Mouse (Mus musculus): ENCODE measurements around the gene Zfp36. TPM values are rescaled to one million over a fixed set of nuclear protein-coding genes. Genes with fewer than 3 reads are reported as not detected.

The Zfp36 gene
- polyA plus RNA-seq, 1 experiment, result 225 TPM

DNA sequence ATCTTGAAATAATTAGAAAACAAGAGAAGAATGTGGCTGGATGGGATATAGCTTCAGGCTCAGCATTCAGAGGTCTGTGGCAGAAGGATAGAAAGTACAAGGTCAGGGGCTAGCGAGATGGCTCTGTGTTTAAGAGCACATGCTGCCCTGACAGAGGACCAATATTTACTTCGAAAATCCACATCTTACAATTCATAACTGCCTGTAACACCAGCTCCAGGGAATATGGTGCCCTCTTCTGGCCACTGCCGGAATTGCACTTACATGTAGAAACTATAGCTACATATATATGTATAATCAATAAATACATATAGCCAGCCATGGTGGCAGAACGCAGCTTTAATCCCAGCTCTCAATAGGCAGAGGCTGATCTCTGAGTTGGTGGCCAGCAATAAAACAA, 35.4 kb downstream of the Zfp36 start:
- H3K27me3 ChIP-seq (replicated peaks), result no peaks in the 10 kb centered on the region
- peak overlapping the region; percentile 38 for H3K4me3 ChIP-seq (replicated peaks)
- H3K9me3 ChIP-seq, result no peaks in the 10 kb centered on the region
- H3K4me1 ChIP-seq, result peaks cover 61% of the 10 kb centered on the region
- TF ChIP-seq FLI1 (IDR thresholded peaks at IDR 0.05; ENCODE audit: low read length) (no peak), GATA1 (IDR thresholded peaks at IDR 0.05; ENCODE audit: borderline replicate concordance, low read length) (no peak)
- H3K36me3 ChIP-seq (replicated peaks; ENCODE audit: low read length), result no peaks in the 10 kb centered on the region

- H3K4me1 ChIP-seq, result peaks cover 61% of the 10 kb centered on the region
- TF ChIP-seq FLI1 (IDR thresholded peaks at IDR 0.05; ENCODE audit: low read length) (no peak), GATA1 (IDR thresholded peaks at IDR 0.05; ENCODE audit: borderline replicate concordance, low read length) (no peak)
- H3K36me3 ChIP-seq (replicated peaks; ENCODE audit: low read length), result peaks cover 3% of the 10 kb centered on the region
- H3K27me3 ChIP-seq (replicated peaks), result no peaks in the 10 kb centered on the region
- no peaks in the 10 kb centered on the region for H3K9me3 ChIP-seq
- no peak overlapping the region for H3K4me3 ChIP-seq (replicated peaks)
These were observed 38.7 kb downstream of the Zfp36 start for GRCm38 (mm10) chr7:28341381-28341780.

DNA sequence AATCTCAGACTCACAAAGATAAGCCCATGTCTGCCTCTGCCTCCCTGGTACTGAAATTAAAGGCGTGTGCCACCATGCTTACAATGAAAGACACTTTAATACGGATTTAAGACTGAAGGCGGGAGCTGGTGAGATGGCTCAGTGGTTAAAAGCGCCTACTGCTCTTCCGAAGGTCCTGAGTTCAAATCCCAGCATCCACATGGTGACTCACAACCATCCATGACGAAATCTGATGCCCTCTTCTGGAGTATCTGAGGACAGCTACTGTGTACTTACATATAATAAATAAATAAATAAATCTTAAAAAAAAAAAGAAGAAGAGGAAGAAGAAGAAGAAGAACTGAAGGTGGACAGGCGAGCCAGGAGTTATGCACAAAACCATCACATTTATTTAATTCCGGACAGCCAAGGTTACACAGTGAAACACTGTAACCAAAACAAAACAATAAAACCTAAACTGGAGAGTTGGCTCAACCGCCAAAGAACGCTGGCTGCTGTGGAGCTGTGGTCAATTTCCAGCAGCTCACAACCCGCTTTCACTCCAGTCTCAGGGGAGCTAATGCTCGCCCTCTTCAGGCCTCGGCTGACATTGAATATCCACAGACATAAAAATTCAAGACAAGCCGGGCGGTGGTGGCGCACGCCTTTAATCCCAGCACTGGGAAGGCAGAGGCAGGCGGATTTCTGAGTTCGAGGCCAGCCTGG, 40.7 kb downstream of the Zfp36 start:
- Histone ChIP-seq H3K9me3 (no peaks in the 10 kb centered on the region), H3K27me3 (replicated peaks) (no peaks in the 10 kb centered on the region), H3K4me1 (peaks cover 75% of the 10 kb centered on the region), H3K36me3 (replicated peaks; ENCODE audit: low read length) (peaks cover 19% of the 10 kb centered on the region), H3K4me3 (replicated peaks) (peak overlapping the region; percentile 99)
- no peak for TF ChIP-seq GATA1 (IDR thresholded peaks at IDR 0.05; ENCODE audit: borderline replicate concordance, low read length)
- no peak for TF ChIP-seq FLI1 (IDR thresholded peaks at IDR 0.05; ENCODE audit: low read length)

GRCm38 (mm10) chr7:28338108-28338998, 41.7 kb downstream of the Zfp36 start, which contains the start of gene Supt5:
Gene Supt5, minus strand, starts transcription at chr7:28338746.
- TF ChIP-seq GATA1 (IDR thresholded peaks at IDR 0.05; ENCODE audit: borderline replicate concordance, low read length), result no peak
- TF ChIP-seq FLI1 (IDR thresholded peaks at IDR 0.05; ENCODE audit: low read length), result no peak
- H3K27me3 ChIP-seq (replicated peaks), result no peaks in the 10 kb centered on the region
- peaks cover 70% of the 10 kb centered on the region for H3K4me1 ChIP-seq
- H3K36me3 ChIP-seq (replicated peaks; ENCODE audit: low read length), result peaks cover 25% of the 10 kb centered on the region
- peak within 1 kb of the TSS; percentile 99 for H3K4me3 ChIP-seq (replicated peaks)
- no peaks in the 10 kb centered on the region for H3K9me3 ChIP-seq

GRCm38 (mm10) chr7:28335471-28335870, 44.6 kb downstream of the Zfp36 start:
- H3K36me3 ChIP-seq (replicated peaks; ENCODE audit: low read length), result peaks cover 48% of the 10 kb centered on the region
- TF ChIP-seq GATA1 (IDR thresholded peaks at IDR 0.05; ENCODE audit: borderline replicate concordance, low read length) (no peak), FLI1 (IDR thresholded peaks at IDR 0.05; ENCODE audit: low read length) (no peak)
- peaks cover 46% of the 10 kb centered on the region for H3K4me1 ChIP-seq
- H3K4me3 ChIP-seq (replicated peaks), result peak overlapping the region; percentile 19
- H3K9me3 ChIP-seq, result no peaks in the 10 kb centered on the region
- H3K27me3 ChIP-seq (replicated peaks), result no peaks in the 10 kb centered on the region

GRCm38 (mm10) chr7:28334534-28334933, 45.5 kb downstream of the Zfp36 start:
- H3K27me3 ChIP-seq (replicated peaks), result no peaks in the 10 kb centered on the region
- H3K9me3 ChIP-seq, result no peaks in the 10 kb centered on the region
- peaks cover 57% of the 10 kb centered on the region for H3K36me3 ChIP-seq (replicated peaks; ENCODE audit: low read length)
- TF ChIP-seq FLI1 (IDR thresholded peaks at IDR 0.05; ENCODE audit: low read length), result no peak
- H3K4me3 ChIP-seq (replicated peaks), result no peak overlapping the region
- peaks cover 44% of the 10 kb centered on the region for H3K4me1 ChIP-seq

GRCm38 (mm10) chr7:28328260-28328659, 51.8 kb downstream of the Zfp36 start:
- Histone ChIP-seq H3K9me3 (no peaks in the 10 kb centered on the region), H3K4me1 (peaks cover 25% of the 10 kb centered on the region), H3K4me3 (replicated peaks) (no peak overlapping the region), H3K27me3 (replicated peaks) (no peaks in the 10 kb centered on the region), H3K36me3 (replicated peaks; ENCODE audit: low read length) (peaks cover 92% of the 10 kb centered on the region)
- TF ChIP-seq GATA1 (IDR thresholded peaks at IDR 0.05; ENCODE audit: borderline replicate concordance, low read length) (no peak), FLI1 (IDR thresholded peaks at IDR 0.05; ENCODE audit: low read length) (no peak)

Other genes with a start within 250 kb of the Zfp36 start
- 156 and 233 TPM in 2 replicates for gene Fbl, start 210.5 kb downstream of the Zfp36 start, polyA plus RNA-seq (2012; ENCODE audit: insufficient read depth, low replicate concordance)
- 49.2 and 72.9 TPM in 2 replicates for gene Dyrk1b, start 200.8 kb downstream of the Zfp36 start, polyA plus RNA-seq (2012; ENCODE audit: insufficient read depth, low replicate concordance)
- gene Eid2, start 112.4 kb downstream of the Zfp36 start, polyA plus RNA-seq (2012; ENCODE audit: insufficient read depth, low replicate concordance), result 8.1 and 12.2 TPM in 2 replicates
- gene Eid2b, start 102.5 kb downstream of the Zfp36 start, polyA plus RNA-seq (2012; ENCODE audit: insufficient read depth, low replicate concordance), result 7.4 and 27.7 TPM in 2 replicates
- not detected in 2 replicates for gene Selenov, start 89.1 kb downstream of the Zfp36 start, polyA plus RNA-seq (2012; ENCODE audit: insufficient read depth, low replicate concordance)
- gene Dll3, start 78.0 kb downstream of the Zfp36 start, polyA plus RNA-seq (2012; ENCODE audit: insufficient read depth, low replicate concordance), result 0.22 TPM in 1 of 2 replicates, not detected in the other
- gene Timm50, start 68.2 kb downstream of the Zfp36 start, polyA plus RNA-seq (2012; ENCODE audit: insufficient read depth, low replicate concordance), result 153 and 165 TPM in 2 replicates
- 73.6 and 93.3 TPM in 2 replicates for gene Supt5, start 41.5 kb downstream of the Zfp36 start, polyA plus RNA-seq (2012; ENCODE audit: insufficient read depth, low replicate concordance)
- 495 and 2,789 TPM in 2 replicates for gene Rps16, start 29.6 kb downstream of the Zfp36 start, polyA plus RNA-seq (2012; ENCODE audit: insufficient read depth, low replicate concordance)
- 13.5 and 26.9 TPM in 2 replicates for gene Plekhg2, start 7.7 kb downstream of the Zfp36 start, polyA plus RNA-seq (2012; ENCODE audit: insufficient read depth, low replicate concordance)
- 15.2 and 24.0 TPM in 2 replicates for gene Med29, start 12.5 kb upstream of the Zfp36 start, polyA plus RNA-seq (2012; ENCODE audit: insufficient read depth, low replicate concordance)
- 38.6 and 78.0 TPM in 2 replicates for gene Paf1, start 12.7 kb upstream of the Zfp36 start, polyA plus RNA-seq (2012; ENCODE audit: insufficient read depth, low replicate concordance)
- gene Gmfg, start 57.2 kb upstream of the Zfp36 start, polyA plus RNA-seq (2012; ENCODE audit: insufficient read depth, low replicate concordance), result 4.7 and 41.3 TPM in 2 replicates
- gene Lrfn1, start 71.7 kb upstream of the Zfp36 start, polyA plus RNA-seq (2012; ENCODE audit: insufficient read depth, low replicate concordance), result 3.4 and 4.0 TPM in 2 replicates
- gene Ifnl2, start 130.2 kb upstream of the Zfp36 start, polyA plus RNA-seq (2012; ENCODE audit: insufficient read depth, low replicate concordance), result not detected in 2 replicates
- not detected in 2 replicates for gene Ifnl3, start 142.6 kb upstream of the Zfp36 start, polyA plus RNA-seq (2012; ENCODE audit: insufficient read depth, low replicate concordance)
- not detected in 2 replicates for gene Sycn, start 160.6 kb upstream of the Zfp36 start, polyA plus RNA-seq (2012; ENCODE audit: insufficient read depth, low replicate concordance)
- 0.28 TPM in 1 of 2 replicates, not detected in the other for gene Nccrp1, start 167.0 kb upstream of the Zfp36 start, polyA plus RNA-seq (2012; ENCODE audit: insufficient read depth, low replicate concordance)
- 125 and 217 TPM in 2 replicates for gene Samd4b, start 217.9 kb upstream of the Zfp36 start, polyA plus RNA-seq (2012; ENCODE audit: insufficient read depth, low replicate concordance)
- gene Pak4, start 217.9 kb upstream of the Zfp36 start, polyA plus RNA-seq (2012; ENCODE audit: insufficient read depth, low replicate concordance), result 17.3 and 20.8 TPM in 2 replicates